Mouse (Mus musculus) limb, embryonic 15.5 days (tissue): ENCODE data around the gene 1700001L19Rik. TPM values are rescaled to one million over a fixed set of nuclear protein-coding genes. Genes with fewer than 3 reads are reported as not detected.

Source experiments
- ATAC-seq: fragments of 200-750 bp; cut with Nextera tagmentation; 2 replicates; pipeline ENCODE4 v1.8.0; 2017; ENCODE audit warnings: low read depth, moderate TSS enrichment; ENCODE audit not compliant: insufficient number of reproducible peaks, low FRiP score, low TSS enrichment
- H3K27ac ChIP-seq: fragments of 300-500 bp; sonication (generic); 2 replicates; pipeline ENCODE4 v1.5.1; 2015; ENCODE audit warnings: moderate library complexity, mild to moderate bottlenecking, inconsistent platforms
- H3K27me3 ChIP-seq: fragments of 300-500 bp; sonication (generic); 2 replicates; pipeline ENCODE4 v1.6.1; 2015; ENCODE audit warnings: inconsistent platforms
- H3K36me3 ChIP-seq: fragments of 300-500 bp; sonication (generic); 2 replicates; pipeline ENCODE4 v1.6.1; 2015; ENCODE audit warnings: inconsistent platforms
- H3K4me1 ChIP-seq: fragments of 300-500 bp; sonication (generic); 2 replicates; pipeline ENCODE4 v1.6.1; 2015; ENCODE audit warnings: inconsistent platforms
- H3K4me2 ChIP-seq: fragments of 300-500 bp; sonication (generic); 2 replicates; pipeline ENCODE4 v1.6.1; 2015; ENCODE audit warnings: mild to moderate bottlenecking, inconsistent platforms
- H3K4me3 ChIP-seq: fragments of 300-500 bp; sonication (generic); 2 replicates; pipeline ENCODE4 v1.5.1; 2015; ENCODE audit warnings: mild to moderate bottlenecking, inconsistent platforms
- H3K9ac ChIP-seq: fragments of 300-500 bp; sonication (generic); 2 replicates; pipeline ENCODE4 v1.6.1; 2015; ENCODE audit warnings: inconsistent platforms
- H3K9me3 ChIP-seq: fragments of 300-500 bp; sonication (generic); 2 replicates; pipeline ENCODE4 v1.6.1; 2016; ENCODE audit warnings: inconsistent platforms
- WGBS: fragments of 180-500 bp; shearing (Covaris S2); methylation state at CpG from one replicate; pipeline ENCODE4 v1.1.7; 2015; 5-methylcytosine and 5-hydroxymethylcytosine counted together
- polyA plus RNA-seq: library from polyadenylated mRNA; unstranded; fragments of >200 nt; fragmentation: Nextera tagmentation; extraction: Ambion mirVana; gene quantifications from 2 replicates; pipeline ENCODE4 v1.2.1, GENCODE M21; 2015

1700001L19Rik gene
- polyA plus RNA-seq, 1 experiment from 2014 or later = 0.45 TPM

DNA sequence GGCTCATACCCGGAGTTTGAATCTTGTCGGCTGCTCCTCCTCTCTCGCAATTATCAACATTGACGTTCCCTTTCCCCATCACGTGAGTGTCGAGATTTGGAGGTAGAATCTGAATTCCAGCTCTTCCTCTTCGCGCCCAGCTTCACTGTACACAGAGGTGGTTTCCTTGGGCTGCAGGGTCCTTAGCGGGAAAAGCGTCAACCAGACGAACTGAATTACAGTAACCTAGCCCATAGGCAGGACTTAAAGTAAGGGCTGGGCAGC is 14.8 kb upstream of the 1700001L19Rik start:
- Histone ChIP-seq H3K4me2 (peak overlapping the region; percentile 61), H3K9ac (peak overlapping the region; percentile 85), H3K27ac (peak overlapping the region; percentile 91), H3K36me3 (peaks cover 48% of the 10 kb centered on the region), H3K4me3 (peak overlapping the region; percentile 94), H3K27me3 (no peaks in the 10 kb centered on the region), H3K4me1 (peaks cover 20% of the 10 kb centered on the region; the same call in 1 of the 2 replicates), H3K9me3 (no peaks in the 10 kb centered on the region)
- 0% methylated on average over 11 of the region's 11 CpGs for WGBS
- ATAC-seq = no peak

- Histone ChIP-seq H3K27ac (no peak overlapping the region), H3K9ac (0 out of 2 replicates have a peak overlapping the region, but pooled peaks have one; percentile 17), H3K4me1 (peaks cover 20% of the 10 kb centered on the region; the same call in 1 of the 2 replicates), H3K4me3 (no peak overlapping the region), H3K27me3 (no peaks in the 10 kb centered on the region), H3K36me3 (peaks cover 53% of the 10 kb centered on the region), H3K4me2 (no peak overlapping the region), H3K9me3 (no peaks in the 10 kb centered on the region)
- no peak for ATAC-seq
- 88% methylated on average over 11 of the region's 11 CpGs for WGBS
These were observed 13.3 kb upstream of the 1700001L19Rik start for GRCm38 (mm10) chr13:68583961-68584360.

GRCm38 (mm10) chr13:68585441-68585840 is 11.8 kb upstream of the 1700001L19Rik start:
- no peaks in the 10 kb centered on the region for H3K9me3 ChIP-seq
- no peaks in the 10 kb centered on the region for H3K27me3 ChIP-seq
- ATAC-seq = no peak
- H3K36me3 ChIP-seq = peaks cover 68% of the 10 kb centered on the region
- H3K27ac ChIP-seq = no peak overlapping the region
- H3K4me2 ChIP-seq = no peak overlapping the region
- 88% methylated on average over 7 of the region's 7 CpGs for WGBS
- H3K4me3 ChIP-seq = no peak overlapping the region
- H3K9ac ChIP-seq = no peak overlapping the region
- H3K4me1 ChIP-seq = peaks cover 18% of the 10 kb centered on the region; the same call in 1 of the 2 replicates

GRCm38 (mm10) chr13:68588352-68588751 is 8.9 kb upstream of the 1700001L19Rik start:
- peaks cover 7% of the 10 kb centered on the region; the same call in 1 of the 2 replicates for H3K4me1 ChIP-seq
- no peak overlapping the region for H3K9ac ChIP-seq
- no peak overlapping the region for H3K4me3 ChIP-seq
- H3K4me2 ChIP-seq = no peak overlapping the region
- ATAC-seq = no peak
- H3K27ac ChIP-seq = no peak overlapping the region
- no peaks in the 10 kb centered on the region for H3K9me3 ChIP-seq
- H3K36me3 ChIP-seq = peaks cover 97% of the 10 kb centered on the region
- no peaks in the 10 kb centered on the region for H3K27me3 ChIP-seq

GRCm38 (mm10) chr13:68593797-68594196 is 3.4 kb upstream of the 1700001L19Rik start:
- H3K9me3 ChIP-seq = no peaks in the 10 kb centered on the region
- H3K9ac ChIP-seq = no peak overlapping the region
- H3K36me3 ChIP-seq = peaks cover 46% of the 10 kb centered on the region
- H3K27ac ChIP-seq = no peak overlapping the region
- no peak overlapping the region for H3K4me2 ChIP-seq
- no peak for ATAC-seq
- H3K4me3 ChIP-seq = no peak overlapping the region
- peaks cover 6% of the 10 kb centered on the region for H3K4me1 ChIP-seq
- no peaks in the 10 kb centered on the region for H3K27me3 ChIP-seq
- 88% methylated on average over 1 of the region's 1 CpGs for WGBS

DNA sequence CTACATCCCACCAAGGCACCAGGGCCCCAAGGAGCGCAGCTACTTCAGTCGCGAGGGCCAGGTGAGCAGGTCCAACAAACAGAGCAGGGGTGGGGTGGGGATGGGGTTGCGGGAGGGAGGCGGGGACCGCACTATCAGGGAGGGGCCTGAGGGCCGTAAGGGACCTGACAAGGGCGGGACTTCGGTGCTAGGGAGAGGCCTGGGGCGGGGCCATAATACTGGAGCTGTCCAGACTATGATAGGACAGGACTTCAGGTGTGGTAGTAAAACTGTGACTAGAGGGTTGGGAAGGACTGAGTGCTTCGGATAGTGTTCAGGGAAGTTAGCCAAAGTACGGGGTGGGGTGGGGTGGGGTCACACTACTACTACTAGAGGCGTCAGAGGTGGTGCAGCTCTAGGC is 446 bp downstream of the 1700001L19Rik start:
- peak; percentile 37; the same call in 1 of the 2 replicates for ATAC-seq
- WGBS = 12% methylated on average over 13 of the region's 13 CpGs
- Histone ChIP-seq H3K27me3 (no peaks in the 10 kb centered on the region), H3K4me3 (0 out of 2 replicates have a peak overlapping the region, but pooled peaks have one; percentile 4), H3K27ac (no peak overlapping the region), H3K36me3 (peaks cover 7% of the 10 kb centered on the region), H3K9me3 (no peaks in the 10 kb centered on the region), H3K4me2 (peak overlapping the region; percentile 31), H3K4me1 (peaks cover 11% of the 10 kb centered on the region), H3K9ac (no peak overlapping the region)

- Histone ChIP-seq H3K9ac (no peak overlapping the region), H3K9me3 (no peaks in the 10 kb centered on the region), H3K36me3 (no peaks in the 10 kb centered on the region), H3K4me1 (peaks cover 11% of the 10 kb centered on the region), H3K4me2 (no peak overlapping the region), H3K4me3 (no peak overlapping the region), H3K27ac (no peak overlapping the region), H3K27me3 (no peaks in the 10 kb centered on the region)
- no peak for ATAC-seq
These were observed 1.7 kb downstream of the 1700001L19Rik start for GRCm38 (mm10) chr13:68598953-68599352.

- WGBS = 7% methylated on average over 6 of the region's 6 CpGs
- Histone ChIP-seq H3K4me1 (peaks cover 19% of the 10 kb centered on the region), H3K4me2 (no peak overlapping the region), H3K9me3 (no peaks in the 10 kb centered on the region), H3K27me3 (no peaks in the 10 kb centered on the region), H3K9ac (no peak overlapping the region), H3K4me3 (no peak overlapping the region), H3K27ac (peak overlapping the region; percentile 67), H3K36me3 (no peaks in the 10 kb centered on the region)
- ATAC-seq = peak; percentile 38; the same call in 1 of the 2 replicates
These were observed 4.0 kb downstream of the 1700001L19Rik start for GRCm38 (mm10) chr13:68601184-68601583.

DNA sequence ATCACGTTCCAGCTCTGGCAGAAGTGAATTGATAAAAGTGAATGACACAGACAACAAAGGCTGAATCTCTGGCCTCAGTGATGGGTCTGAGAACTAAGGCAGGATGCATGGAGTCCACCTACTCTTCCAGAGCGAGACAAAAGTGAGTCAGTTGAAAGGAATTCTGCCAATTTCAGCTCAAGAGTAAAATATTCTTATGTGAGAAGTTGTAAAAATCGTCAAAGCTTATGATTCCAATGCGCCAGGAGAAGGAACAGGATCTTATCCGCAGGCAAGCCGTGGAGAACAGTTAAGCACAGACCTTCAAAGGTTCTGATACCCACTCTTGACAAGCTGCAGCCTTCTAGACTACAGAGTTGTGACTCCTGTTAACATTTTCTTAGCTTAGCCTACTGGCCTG is 5.9 kb downstream of the 1700001L19Rik start:
- ATAC-seq = no peak
- 55% methylated on average over 6 of the region's 6 CpGs for WGBS
- no peak overlapping the region for H3K4me3 ChIP-seq

GRCm38 (mm10) chr13:68605689-68606126 is 8.5 kb downstream of the 1700001L19Rik start:
- no peaks in the 10 kb centered on the region for H3K9me3 ChIP-seq
- H3K4me3 ChIP-seq = peak overlapping the region; percentile 32
- H3K9ac ChIP-seq = no peak overlapping the region
- peak overlapping the region; percentile 45 for H3K4me2 ChIP-seq
- H3K27ac ChIP-seq = no peak overlapping the region
- H3K27me3 ChIP-seq = no peaks in the 10 kb centered on the region
- 2% methylated on average over 11 of the region's 11 CpGs for WGBS
- peak; percentile 64 for ATAC-seq
- H3K36me3 ChIP-seq = no peaks in the 10 kb centered on the region
- H3K4me1 ChIP-seq = peaks cover 27% of the 10 kb centered on the region

More for the DNA sequence above, 5.9 kb downstream of the 1700001L19Rik start:
- Histone ChIP-seq H3K4me2 (no peak overlapping the region), H3K27ac (no peak overlapping the region), H3K36me3 (no peaks in the 10 kb centered on the region), H3K9me3 (no peaks in the 10 kb centered on the region), H3K27me3 (no peaks in the 10 kb centered on the region), H3K4me1 (peaks cover 25% of the 10 kb centered on the region), H3K9ac (no peak overlapping the region)

- 32% methylated on average over 21 of the region's 21 CpGs for WGBS
These were observed 10.6 kb downstream of the 1700001L19Rik start for GRCm38 (mm10) chr13:68607652-68608405.

GRCm38 (mm10) chr13:68622792-68623191 is 25.6 kb downstream of the 1700001L19Rik start:
- Histone ChIP-seq H3K4me3 (no peak overlapping the region), H3K36me3 (peaks cover 8% of the 10 kb centered on the region; the same call in 1 of the 2 replicates), H3K9me3 (no peaks in the 10 kb centered on the region), H3K9ac (no peak overlapping the region), H3K4me1 (no peaks in the 10 kb centered on the region), H3K27me3 (no peaks in the 10 kb centered on the region), H3K4me2 (no peak overlapping the region), H3K27ac (no peak overlapping the region)
- whole genome bisulfite sequencing = 57% methylated on average over 6 of the region's 6 CpGs
- no peak for ATAC-seq

More at GRCm38 (mm10) chr13:68607652-68608405, 10.6 kb downstream of the 1700001L19Rik start:
- Histone ChIP-seq H3K36me3 (no peaks in the 10 kb centered on the region), H3K4me3 (peak overlapping the region; percentile 25), H3K9ac (no peak overlapping the region), H3K27ac (peak overlapping the region; percentile 48), H3K4me1 (peaks cover 22% of the 10 kb centered on the region), H3K4me2 (peak overlapping the region; percentile 40), H3K27me3 (no peaks in the 10 kb centered on the region), H3K9me3 (no peaks in the 10 kb centered on the region)
- ATAC-seq = peak; percentile 45; the same call in 1 of the 2 replicates
